Mouse (Mus musculus): Measurements from ENCODE around the gene Mocs2.

Gene Mocs2

GRCm38 (mm10) chr13:114817751-114818360 lies at the start of gene Mocs2:
Mocs2 (plus strand) TSS chr13:114818236.
- peak; percentile 86 to 90 for DNase-seq (ENCODE audit: low spot score in 2 of 2)

GRCm38 (mm10) chr13:114791511-114791910 lies 26.5 kb upstream of the Mocs2 start:
- DNase-seq (ENCODE audit: low spot score in 2 of 2), result peak in 1 of 2 experiments; percentile 13

- peak; percentile 62 to 83 for DNase-seq (ENCODE audit: low spot score in 2 of 2)
Measured at GRCm38 (mm10) chr13:114793250-114794030, 24.6 kb upstream of the Mocs2 start.

GRCm38 (mm10) chr13:114801857-114802256 lies 16.2 kb upstream of the Mocs2 start:
- no peak for DNase-seq (ENCODE audit: low spot score in 2 of 2)

- DNase-seq (ENCODE audit: low spot score in 2 of 2), result no peak
Measured at GRCm38 (mm10) chr13:114802971-114803370, 15.1 kb upstream of the Mocs2 start.

- no peak for DNase-seq (ENCODE audit: low spot score in 2 of 2)
Measured at GRCm38 (mm10) chr13:114809624-114810210, 8.3 kb upstream of the Mocs2 start.

GRCm38 (mm10) chr13:114818513-114818912 lies 477 bp downstream of the Mocs2 start:
- no peak for DNase-seq (ENCODE audit: low spot score in 2 of 2)

- no peak for DNase-seq (ENCODE audit: low spot score in 2 of 2)
Measured at GRCm38 (mm10) chr13:114822871-114823270, 4.8 kb downstream of the Mocs2 start.

- DNase-seq (ENCODE audit: low spot score in 2 of 2), result no peak
Measured at GRCm38 (mm10) chr13:114825377-114825855, 7.4 kb downstream of the Mocs2 start.

GRCm38 (mm10) chr13:114831367-114831833 lies 13.4 kb downstream of the Mocs2 start:
- DNase-seq (ENCODE audit: low spot score in 2 of 2), result no peak

- DNase-seq (ENCODE audit: low spot score in 2 of 2), result no peak
Measured at GRCm38 (mm10) chr13:114832761-114833160, 14.7 kb downstream of the Mocs2 start.

GRCm38 (mm10) chr13:114833351-114833750 lies 15.3 kb downstream of the Mocs2 start:
- no peak for DNase-seq (ENCODE audit: low spot score in 2 of 2)

- DNase-seq (ENCODE audit: low spot score in 2 of 2), result no peak
Measured at GRCm38 (mm10) chr13:114834580-114834979, 16.5 kb downstream of the Mocs2 start.

- no peak for DNase-seq (ENCODE audit: low spot score in 2 of 2)
Measured at GRCm38 (mm10) chr13:114837061-114837460, 19.0 kb downstream of the Mocs2 start.

- peak; percentile 42 to 64 for DNase-seq (ENCODE audit: low spot score in 2 of 2)
Measured at GRCm38 (mm10) chr13:114838535-114838990, 20.5 kb downstream of the Mocs2 start.

- no peak for DNase-seq (ENCODE audit: low spot score in 2 of 2)
Measured at GRCm38 (mm10) chr13:114839098-114839497, 21.1 kb downstream of the Mocs2 start.

GRCm38 (mm10) chr13:114840545-114840944 lies 22.5 kb downstream of the Mocs2 start:
- no peak for DNase-seq (ENCODE audit: low spot score in 2 of 2)

- DNase-seq (ENCODE audit: low spot score in 2 of 2), result no peak
Measured at GRCm38 (mm10) chr13:114843318-114843717, 25.3 kb downstream of the Mocs2 start.

- no peak for DNase-seq (ENCODE audit: low spot score in 2 of 2)
Measured at GRCm38 (mm10) chr13:114845804-114846203, 27.8 kb downstream of the Mocs2 start.

GRCm38 (mm10) chr13:114848945-114849344 lies 30.9 kb downstream of the Mocs2 start:
- no peak for DNase-seq (ENCODE audit: low spot score in 2 of 2)

GRCm38 (mm10) chr13:114852264-114853111 lies 34.5 kb downstream of the Mocs2 start:
- DNase-seq (ENCODE audit: low spot score in 2 of 2), result no peak
